Mouse (Mus musculus): ENCODE results near the gene Gzmb. TPM values are rescaled to one million over a fixed set of nuclear protein-coding genes. Genes with fewer than 3 reads are reported as not detected.
"Not testable (repeated sequence)": the region's sequence is repeated elsewhere in the genome, so short reads cannot be mapped to it uniquely, and the experiment has no call there.

The Gzmb gene
- polyA plus RNA-seq, 1 experiment from 2014 or later: not detected

DNA sequence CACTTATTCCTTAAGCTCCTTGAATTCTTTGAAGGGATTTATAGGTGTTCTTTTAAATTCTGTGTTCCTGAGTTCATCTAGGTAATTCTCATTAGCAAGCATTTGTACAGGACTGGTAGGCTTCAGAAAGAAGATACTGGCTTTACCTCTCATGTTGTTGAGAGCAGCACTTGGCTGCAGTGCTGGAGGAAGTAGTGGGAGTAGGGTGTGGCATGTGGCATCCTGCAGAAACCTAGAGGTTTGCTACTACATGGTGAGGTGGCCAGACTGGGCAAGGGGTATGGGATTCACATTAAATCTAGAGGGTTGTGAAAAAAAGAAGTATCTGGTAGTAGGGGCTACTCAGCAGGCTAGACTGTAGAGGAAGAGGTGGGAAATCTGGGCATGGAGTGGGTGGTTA lies 31.1 kb upstream of the Gzmb start:
- Histone ChIP-seq H3K4me1 (ENCODE audit: control insufficient read depth, insufficient read depth, low read length) (no peaks in the 10 kb centered on the region), H3K4me2 (ENCODE audit: low read depth, low read length) (no peak overlapping the region), H3K9me3 (replicated peaks; ENCODE audit: control insufficient read depth, low read length) (no peaks in the 10 kb centered on the region), H3K4me3 (ENCODE audit: low read depth, low read length) (no peak overlapping the region), H3K27me3 (ENCODE audit: control insufficient read depth, insufficient read depth, low read length) (no peaks in the 10 kb centered on the region), H3K9ac (replicated peaks; ENCODE audit: low read length) (no peak overlapping the region), H3K36me3 (replicated peaks; ENCODE audit: control insufficient read depth, insufficient read depth, low read depth, low read length) (no peaks in the 10 kb centered on the region), H3K27ac (replicated peaks; ENCODE audit: low read depth, low read length) (no peak overlapping the region)
- no peak for DNase-seq (ENCODE audit: low spot score)
- ATAC-seq (replicated peaks; ENCODE audit: insufficient number of reproducible peaks, low FRiP score, low TSS enrichment, low read depth): no peak

DNA sequence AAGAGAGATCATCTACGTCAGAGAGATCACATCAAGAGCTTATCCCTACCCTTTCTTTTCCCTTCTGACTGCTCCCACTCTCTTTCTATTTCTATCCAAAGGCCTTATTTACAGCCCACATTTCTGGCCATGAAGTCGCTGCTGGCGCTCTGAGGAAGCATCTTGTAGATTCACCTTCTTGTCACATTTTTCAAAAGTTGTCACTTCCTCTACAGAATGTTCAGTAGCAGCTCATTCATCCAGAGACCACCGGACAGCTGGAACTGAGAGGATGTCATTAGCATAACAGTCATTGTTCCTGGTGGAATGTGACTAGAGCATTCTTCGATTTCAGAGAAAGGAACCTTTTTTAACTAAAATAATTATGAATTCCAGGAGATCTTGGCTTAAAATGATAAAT lies 26.6 kb upstream of the Gzmb start:
- WGBS: 66% methylated on average over 5 of the region's 5 CpGs
- H3K4me1 ChIP-seq (ENCODE audit: control insufficient read depth, insufficient read depth, low read length): no peaks in the 10 kb centered on the region
- no peaks in the 10 kb centered on the region for H3K27me3 ChIP-seq (ENCODE audit: control insufficient read depth, insufficient read depth, low read length)
- no peak overlapping the region for H3K9ac ChIP-seq (replicated peaks; ENCODE audit: low read length)
- H3K4me2 ChIP-seq (ENCODE audit: low read depth, low read length): no peak overlapping the region
- H3K36me3 ChIP-seq (replicated peaks; ENCODE audit: control insufficient read depth, insufficient read depth, low read depth, low read length): no peaks in the 10 kb centered on the region
- no peak for ATAC-seq (replicated peaks; ENCODE audit: insufficient number of reproducible peaks, low FRiP score, low TSS enrichment, low read depth)
- no peaks in the 10 kb centered on the region for H3K9me3 ChIP-seq (replicated peaks; ENCODE audit: control insufficient read depth, low read length)
- no peak for DNase-seq (ENCODE audit: low spot score)
- no peak overlapping the region for H3K27ac ChIP-seq (replicated peaks; ENCODE audit: low read depth, low read length)
- no peak overlapping the region for H3K4me3 ChIP-seq (ENCODE audit: low read depth, low read length)

DNA sequence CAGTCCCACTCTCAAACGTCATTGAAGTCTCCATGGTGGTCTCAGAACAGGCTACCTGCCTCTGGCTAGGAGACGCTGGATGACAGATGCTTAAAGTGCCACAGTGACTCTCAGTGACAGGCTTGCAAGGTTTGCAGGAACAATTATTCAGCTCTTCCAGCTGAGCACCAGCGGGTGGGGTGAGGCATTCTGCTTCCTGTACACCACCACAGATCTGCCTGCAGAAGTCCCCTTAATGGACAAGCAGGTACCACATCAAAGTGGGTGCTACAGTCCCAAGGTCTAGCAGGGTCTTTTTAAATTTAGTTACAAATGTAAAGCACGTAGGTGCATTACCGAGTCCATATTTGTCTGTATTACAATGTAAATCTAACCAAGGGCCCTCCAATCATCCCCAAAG lies 25.7 kb upstream of the Gzmb start:
- Histone ChIP-seq H3K36me3 (replicated peaks; ENCODE audit: control insufficient read depth, insufficient read depth, low read depth, low read length) (no peaks in the 10 kb centered on the region), H3K4me2 (ENCODE audit: low read depth, low read length) (no peak overlapping the region), H3K9ac (replicated peaks; ENCODE audit: low read length) (no peak overlapping the region), H3K27ac (replicated peaks; ENCODE audit: low read depth, low read length) (no peak overlapping the region), H3K27me3 (ENCODE audit: control insufficient read depth, insufficient read depth, low read length) (no peaks in the 10 kb centered on the region), H3K9me3 (replicated peaks; ENCODE audit: control insufficient read depth, low read length) (no peaks in the 10 kb centered on the region), H3K4me3 (ENCODE audit: low read depth, low read length) (no peak overlapping the region), H3K4me1 (ENCODE audit: control insufficient read depth, insufficient read depth, low read length) (no peaks in the 10 kb centered on the region)
- 71% methylated on average over 5 of the region's 5 CpGs for WGBS
- ATAC-seq (replicated peaks; ENCODE audit: insufficient number of reproducible peaks, low FRiP score, low TSS enrichment, low read depth): no peak
- DNase-seq (ENCODE audit: low spot score): no peak

DNA sequence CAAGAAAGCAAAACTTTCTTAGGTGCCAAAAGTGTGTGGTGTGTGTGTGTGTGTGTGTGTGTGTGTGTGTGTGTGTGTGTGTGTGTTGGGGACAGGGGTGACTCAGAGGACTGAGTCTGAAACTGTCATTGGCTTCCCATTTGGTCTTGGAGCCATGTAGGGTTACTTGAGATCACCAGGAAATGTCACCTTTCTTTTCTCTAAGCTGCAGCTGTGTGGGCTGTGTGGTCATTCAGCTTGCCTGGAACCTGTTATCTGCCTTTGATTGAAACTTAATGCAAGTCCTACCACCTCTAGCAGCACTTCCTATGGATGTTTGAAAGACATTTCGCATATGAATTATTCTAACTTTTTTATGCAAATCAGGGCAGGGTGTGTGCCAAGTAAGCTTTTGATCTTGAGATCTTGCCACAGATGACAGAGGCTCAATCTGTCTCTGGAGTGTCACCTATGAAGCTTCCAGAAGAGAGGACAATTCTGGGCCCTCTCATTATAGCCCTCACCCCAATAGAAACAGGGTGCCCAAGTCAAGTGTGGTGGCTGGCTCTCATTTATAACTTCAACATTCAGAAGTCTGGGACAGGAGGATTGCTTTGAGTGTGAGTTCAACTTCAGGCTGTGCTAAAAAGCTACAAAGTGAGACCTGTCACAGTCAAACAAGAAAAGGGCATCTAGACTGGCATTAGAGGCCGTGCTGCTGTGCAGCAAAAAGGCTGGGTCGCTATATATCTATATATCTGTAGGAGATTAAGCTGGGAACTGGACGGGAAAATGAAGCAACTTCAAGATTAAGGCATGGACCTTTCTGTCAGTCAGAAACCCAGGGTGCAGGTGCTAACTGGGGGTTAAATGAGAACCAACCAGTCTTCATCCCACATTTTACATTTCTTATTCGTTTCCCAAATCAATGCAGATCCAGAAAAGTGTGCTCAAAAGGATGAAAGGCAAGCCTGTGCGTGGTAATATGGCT lies 22.6 kb upstream of the Gzmb start:
- H3K4me3 ChIP-seq (ENCODE audit: low read depth, low read length): no peak overlapping the region
- H3K4me1 ChIP-seq (ENCODE audit: control insufficient read depth, insufficient read depth, low read length): no peaks in the 10 kb centered on the region
- H3K36me3 ChIP-seq (replicated peaks; ENCODE audit: control insufficient read depth, insufficient read depth, low read depth, low read length): no peaks in the 10 kb centered on the region
- 84% methylated on average over 6 of the region's 6 CpGs for WGBS
- H3K27ac ChIP-seq (replicated peaks; ENCODE audit: low read depth, low read length): no peak overlapping the region
- no peak overlapping the region for H3K9ac ChIP-seq (replicated peaks; ENCODE audit: low read length)
- H3K9me3 ChIP-seq (replicated peaks; ENCODE audit: control insufficient read depth, low read length): no peaks in the 10 kb centered on the region
- DNase-seq (ENCODE audit: low spot score) (no peak), ATAC-seq (replicated peaks; ENCODE audit: insufficient number of reproducible peaks, low FRiP score, low TSS enrichment, low read depth) (no peak)
- H3K4me2 ChIP-seq (ENCODE audit: low read depth, low read length): no peak overlapping the region
- no peaks in the 10 kb centered on the region for H3K27me3 ChIP-seq (ENCODE audit: control insufficient read depth, insufficient read depth, low read length)

DNA sequence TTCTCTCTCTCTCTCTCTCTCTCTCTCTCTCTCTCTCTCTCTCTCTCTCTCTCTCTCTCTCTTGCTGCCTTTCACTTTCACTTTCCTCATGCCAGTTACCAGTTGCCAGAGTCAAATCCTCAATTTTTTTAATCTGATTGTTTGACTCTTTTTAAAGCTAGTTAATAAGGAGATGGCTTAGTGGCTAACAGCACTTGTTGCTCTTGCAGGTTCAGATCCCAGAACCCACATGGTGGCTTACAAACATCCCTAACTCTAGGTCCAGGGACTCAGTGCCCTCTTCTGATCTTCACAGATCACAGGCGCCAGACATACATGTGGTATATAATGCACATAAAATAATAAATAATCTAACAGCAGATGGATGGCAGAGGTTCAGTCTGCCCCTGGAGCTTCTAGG lies 21.8 kb upstream of the Gzmb start:
- no peak overlapping the region for H3K4me2 ChIP-seq (ENCODE audit: low read depth, low read length)
- no peaks in the 10 kb centered on the region for H3K36me3 ChIP-seq (replicated peaks; ENCODE audit: control insufficient read depth, insufficient read depth, low read depth, low read length)
- no peak overlapping the region for H3K9ac ChIP-seq (replicated peaks; ENCODE audit: low read length)
- no peak overlapping the region for H3K27ac ChIP-seq (replicated peaks; ENCODE audit: low read depth, low read length)
- ATAC-seq (replicated peaks; ENCODE audit: insufficient number of reproducible peaks, low FRiP score, low TSS enrichment, low read depth): no peak
- WGBS: 86% methylated on average over 1 of the region's 1 CpGs
- no peak overlapping the region for H3K4me3 ChIP-seq (ENCODE audit: low read depth, low read length)
- no peak for DNase-seq (ENCODE audit: low spot score)
- H3K4me1 ChIP-seq (ENCODE audit: control insufficient read depth, insufficient read depth, low read length): no peaks in the 10 kb centered on the region
- no peaks in the 10 kb centered on the region for H3K27me3 ChIP-seq (ENCODE audit: control insufficient read depth, insufficient read depth, low read length)
- H3K9me3 ChIP-seq (replicated peaks; ENCODE audit: control insufficient read depth, low read length): no peaks in the 10 kb centered on the region

DNA sequence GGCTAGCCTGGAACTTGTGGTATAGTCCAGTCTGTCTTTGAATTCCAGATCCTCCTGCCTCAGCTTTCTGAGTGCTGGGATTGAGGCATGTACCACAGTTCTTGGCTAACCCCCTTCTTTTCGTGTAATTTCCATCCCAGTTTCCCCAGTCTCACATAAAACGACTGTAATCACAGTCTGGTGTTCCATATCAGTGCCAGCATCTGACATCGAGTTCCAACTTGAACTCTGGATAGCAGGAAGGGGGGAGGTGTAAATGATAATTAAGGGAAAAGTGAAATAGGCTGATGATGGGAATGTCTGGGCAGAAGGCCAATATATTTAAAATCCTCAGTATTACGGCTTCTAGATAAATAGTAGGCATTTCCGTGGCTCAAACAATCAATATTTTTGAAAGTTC lies 19.0 kb upstream of the Gzmb start:
- DNase-seq (ENCODE audit: low spot score) (no peak), ATAC-seq (replicated peaks; ENCODE audit: insufficient number of reproducible peaks, low FRiP score, low TSS enrichment, low read depth) (no peak)
- no peak overlapping the region for H3K4me2 ChIP-seq (ENCODE audit: low read depth, low read length)
- no peak overlapping the region for H3K4me3 ChIP-seq (ENCODE audit: low read depth, low read length)
- H3K9me3 ChIP-seq (replicated peaks; ENCODE audit: control insufficient read depth, low read length): no peaks in the 10 kb centered on the region
- WGBS: 68% methylated on average over 5 of the region's 5 CpGs
- H3K4me1 ChIP-seq (ENCODE audit: control insufficient read depth, insufficient read depth, low read length): no peaks in the 10 kb centered on the region
- H3K27ac ChIP-seq (replicated peaks; ENCODE audit: low read depth, low read length): no peak overlapping the region
- H3K9ac ChIP-seq (replicated peaks; ENCODE audit: low read length): no peak overlapping the region
- no peaks in the 10 kb centered on the region for H3K27me3 ChIP-seq (ENCODE audit: control insufficient read depth, insufficient read depth, low read length)
- no peaks in the 10 kb centered on the region for H3K36me3 ChIP-seq (replicated peaks; ENCODE audit: control insufficient read depth, insufficient read depth, low read depth, low read length)

DNA sequence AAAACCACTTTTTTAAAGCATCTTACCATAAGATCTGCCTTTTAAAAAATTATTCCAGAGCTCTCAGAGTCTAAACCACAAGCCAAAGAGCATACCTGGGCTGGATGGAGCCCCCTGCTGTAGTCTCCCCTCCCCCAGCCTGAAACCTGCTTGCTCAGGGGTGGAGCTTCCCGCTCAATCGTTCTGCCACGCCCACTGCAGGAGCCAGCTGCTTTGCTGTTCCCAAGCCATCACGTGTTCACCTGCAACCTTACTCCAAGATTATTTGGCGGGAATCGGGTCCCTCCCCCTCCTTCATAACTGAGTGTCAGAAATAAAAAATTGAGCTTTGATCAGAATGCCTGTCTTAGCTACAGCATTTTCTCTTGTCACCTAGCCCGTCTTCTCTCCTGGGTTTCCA lies 16.6 kb upstream of the Gzmb start:
- H3K36me3 ChIP-seq (replicated peaks; ENCODE audit: control insufficient read depth, insufficient read depth, low read depth, low read length): not testable (repeated sequence)

DNA sequence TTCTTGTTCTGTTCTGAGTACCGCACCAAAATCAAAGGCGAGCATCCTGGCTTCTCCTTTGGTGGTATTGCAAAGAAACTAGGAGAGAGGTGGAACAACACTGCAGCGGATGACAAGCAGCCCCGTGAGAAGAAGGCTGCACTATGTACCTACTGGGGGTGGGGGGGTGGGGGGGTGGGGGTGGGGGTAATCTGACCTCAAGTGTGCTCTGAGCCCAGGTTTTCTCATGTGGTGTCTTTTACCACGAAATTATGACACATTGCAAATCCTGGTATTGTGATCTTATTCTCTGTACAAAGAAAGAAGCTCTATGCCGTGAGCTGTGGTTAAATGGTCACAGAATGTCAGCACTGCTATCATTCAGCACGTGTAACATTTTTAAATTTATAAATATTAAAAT lies 14.0 kb upstream of the Gzmb start:
- not testable (repeated sequence) for H3K9ac ChIP-seq (replicated peaks; ENCODE audit: low read length); H3K27ac ChIP-seq (replicated peaks; ENCODE audit: low read depth, low read length); H3K27me3 ChIP-seq (ENCODE audit: control insufficient read depth, insufficient read depth, low read length); H3K4me3 ChIP-seq (ENCODE audit: low read depth, low read length); H3K4me2 ChIP-seq (ENCODE audit: low read depth, low read length); H3K9me3 ChIP-seq (replicated peaks; ENCODE audit: control insufficient read depth, low read length); H3K36me3 ChIP-seq (replicated peaks; ENCODE audit: control insufficient read depth, insufficient read depth, low read depth, low read length); ATAC-seq (replicated peaks; ENCODE audit: insufficient number of reproducible peaks, low FRiP score, low TSS enrichment, low read depth); DNase-seq (ENCODE audit: low spot score); H3K4me1 ChIP-seq (ENCODE audit: control insufficient read depth, insufficient read depth, low read length)
- 81% methylated on average over 5 of the region's 7 CpGs for WGBS

More for the DNA sequence above, 16.6 kb upstream of the Gzmb start:
- not testable (repeated sequence) for H3K4me2 ChIP-seq (ENCODE audit: low read depth, low read length); H3K4me3 ChIP-seq (ENCODE audit: low read depth, low read length); ATAC-seq (replicated peaks; ENCODE audit: insufficient number of reproducible peaks, low FRiP score, low TSS enrichment, low read depth); H3K9me3 ChIP-seq (replicated peaks; ENCODE audit: control insufficient read depth, low read length); H3K27ac ChIP-seq (replicated peaks; ENCODE audit: low read depth, low read length); H3K4me1 ChIP-seq (ENCODE audit: control insufficient read depth, insufficient read depth, low read length); H3K9ac ChIP-seq (replicated peaks; ENCODE audit: low read length); H3K27me3 ChIP-seq (ENCODE audit: control insufficient read depth, insufficient read depth, low read length)
- DNase-seq (ENCODE audit: low spot score): peak; percentile 3
- 51% methylated on average over 7 of the region's 7 CpGs for WGBS
